Mouse (Mus musculus) midbrain, embryonic 15.5 days (tissue): ENCODE measurements around the gene Igtp. TPM values are rescaled to one million over a fixed set of nuclear protein-coding genes. Genes with fewer than 3 reads are reported as not detected.
"Not testable (repeated sequence)": the region's sequence is repeated elsewhere in the genome, so short reads cannot be mapped to it uniquely, and the experiment has no call there.

Experiments
- ATAC-seq: fragments of 200-750 bp; cut with Nextera tagmentation; replicated peaks from 2 replicates; pipeline ENCODE4 v1.8.0; 2017; ENCODE audit warnings: moderate TSS enrichment
- H3K27ac ChIP-seq: fragments of 300-500 bp; sonication (generic); 2 replicates; pipeline ENCODE4 v1.5.1; 2015; ENCODE audit warnings: mild to moderate bottlenecking, inconsistent platforms
- H3K27me3 ChIP-seq: fragments of 300-500 bp; sonication (generic); replicated peaks from 2 replicates; pipeline ENCODE4 v1.6.1; 2015; ENCODE audit warnings: inconsistent platforms
- H3K36me3 ChIP-seq: fragments of 300-500 bp; sonication (generic); replicated peaks from 2 replicates; pipeline ENCODE4 v1.6.1; 2015; ENCODE audit warnings: inconsistent platforms
- H3K4me1 ChIP-seq: fragments of 300-500 bp; sonication (generic); 2 replicates; pipeline ENCODE4 v1.6.1; 2015; ENCODE audit warnings: inconsistent platforms
- H3K4me2 ChIP-seq: fragments of 300-500 bp; sonication (generic); 2 replicates; pipeline ENCODE4 v1.6.1; 2015; ENCODE audit warnings: inconsistent platforms, mild to moderate bottlenecking, moderate library complexity
- H3K4me3 ChIP-seq: fragments of 300-500 bp; sonication (generic); 2 replicates; pipeline ENCODE4 v1.5.1; 2015; ENCODE audit warnings: mild to moderate bottlenecking, inconsistent platforms
- H3K9ac ChIP-seq: fragments of 300-500 bp; sonication (generic); 2 replicates; pipeline ENCODE4 v1.6.1; 2015; ENCODE audit warnings: mild to moderate bottlenecking, inconsistent platforms
- H3K9me3 ChIP-seq: fragments of 300-500 bp; sonication (generic); 2 replicates; pipeline ENCODE4 v1.6.1; 2016; ENCODE audit warnings: inconsistent platforms
- WGBS: fragments of 180-500 bp; shearing (Covaris S2); methylation state at CpG from one replicate; pipeline ENCODE4 v1.1.7; 2015; ENCODE audit warnings: mixed read lengths; 5-methylcytosine and 5-hydroxymethylcytosine counted together
- polyA plus RNA-seq: library from polyadenylated mRNA; unstranded; fragments of >200 nt; fragmentation: Nextera tagmentation; extraction: Ambion mirVana; gene quantifications from 2 replicates; pipeline ENCODE4 v1.2.1, GENCODE M21; 2015

The Igtp gene
- polyA plus RNA-seq, 1 experiment from 2014 or later, result 1.3 TPM

DNA sequence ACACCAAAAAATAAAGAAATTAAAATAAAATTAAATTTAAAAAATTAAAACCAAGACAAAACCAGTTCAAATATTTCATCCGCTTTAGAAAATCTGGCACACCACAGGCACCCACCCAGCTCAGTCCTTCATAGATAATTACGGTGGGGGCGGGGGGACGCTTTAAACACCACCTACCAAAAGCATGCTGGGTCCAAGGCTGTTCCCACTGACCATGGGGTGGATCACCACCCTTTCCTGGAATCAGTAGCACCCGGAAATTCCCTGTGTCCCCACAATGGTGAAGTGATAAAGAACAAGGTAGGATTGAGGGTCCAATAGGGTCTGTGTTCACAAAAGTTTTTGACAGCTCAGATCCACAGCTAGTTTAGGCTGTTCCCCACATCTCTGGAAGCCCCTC lies 16.5 kb downstream of the Igtp start:
- Histone ChIP-seq H3K4me3 (no peak overlapping the region), H3K27ac (no peak overlapping the region), H3K4me1 (no peaks in the 10 kb centered on the region), H3K36me3 (no peaks in the 10 kb centered on the region), H3K4me2 (no peak overlapping the region), H3K27me3 (no peaks in the 10 kb centered on the region), H3K9ac (no peak overlapping the region), H3K9me3 (no peaks in the 10 kb centered on the region)
- WGBS, result 84% methylated on average over 5 of the region's 5 CpGs
- no peak for ATAC-seq

DNA sequence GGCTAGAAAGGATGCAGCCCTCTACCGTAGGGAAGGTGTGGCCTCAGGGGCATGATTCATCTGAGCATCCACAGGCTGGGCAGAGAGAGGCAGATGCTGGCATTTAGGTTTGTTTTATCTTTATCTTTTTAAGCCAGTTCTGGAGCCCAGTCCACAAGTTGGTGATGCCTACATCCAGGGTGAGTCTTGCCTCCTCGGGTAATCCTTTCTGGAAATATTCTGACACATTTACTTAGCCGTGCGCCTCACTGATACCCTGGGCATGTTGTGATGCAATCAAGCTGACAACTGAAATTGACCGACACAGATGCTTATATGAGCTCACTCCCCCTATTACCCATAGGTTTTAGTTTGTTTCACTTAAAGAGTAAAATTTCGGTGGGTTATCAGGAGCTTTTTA lies 17.5 kb downstream of the Igtp start:
- whole genome bisulfite sequencing, result 82% methylated on average over 6 of the region's 6 CpGs
- Histone ChIP-seq H3K9ac (no peak overlapping the region), H3K27me3 (no peaks in the 10 kb centered on the region), H3K27ac (no peak overlapping the region), H3K36me3 (no peaks in the 10 kb centered on the region), H3K4me3 (no peak overlapping the region), H3K4me2 (no peak overlapping the region), H3K4me1 (no peaks in the 10 kb centered on the region), H3K9me3 (no peaks in the 10 kb centered on the region)
- no peak for ATAC-seq

DNA sequence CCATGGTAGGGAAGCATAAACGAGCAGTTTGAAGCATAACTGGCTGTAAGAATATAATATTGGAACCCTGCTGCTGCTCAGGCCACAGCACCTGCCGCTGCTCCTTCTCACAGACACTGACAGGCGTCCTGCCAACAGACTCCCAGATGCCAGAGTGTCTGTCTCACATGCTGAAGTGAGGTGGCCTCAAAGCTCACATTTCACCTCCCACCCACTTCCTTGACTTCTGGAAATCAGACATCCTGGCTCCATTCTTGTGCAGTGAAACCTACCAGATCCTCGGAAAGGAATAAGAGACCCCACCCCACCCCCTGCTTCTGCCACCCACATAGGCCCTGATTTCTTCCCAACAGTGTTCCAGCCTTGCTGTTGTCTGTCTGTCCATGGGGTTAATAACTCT lies 24.4 kb downstream of the Igtp start:
- Histone ChIP-seq H3K4me3 (no peak overlapping the region), H3K4me1 (no peaks in the 10 kb centered on the region), H3K27me3 (no peaks in the 10 kb centered on the region), H3K4me2 (no peak overlapping the region), H3K27ac (no peak overlapping the region), H3K9ac (no peak overlapping the region), H3K36me3 (no peaks in the 10 kb centered on the region), H3K9me3 (no peaks in the 10 kb centered on the region)
- WGBS, result 42% methylated on average over 4 of the region's 4 CpGs
- ATAC-seq, result no peak

DNA sequence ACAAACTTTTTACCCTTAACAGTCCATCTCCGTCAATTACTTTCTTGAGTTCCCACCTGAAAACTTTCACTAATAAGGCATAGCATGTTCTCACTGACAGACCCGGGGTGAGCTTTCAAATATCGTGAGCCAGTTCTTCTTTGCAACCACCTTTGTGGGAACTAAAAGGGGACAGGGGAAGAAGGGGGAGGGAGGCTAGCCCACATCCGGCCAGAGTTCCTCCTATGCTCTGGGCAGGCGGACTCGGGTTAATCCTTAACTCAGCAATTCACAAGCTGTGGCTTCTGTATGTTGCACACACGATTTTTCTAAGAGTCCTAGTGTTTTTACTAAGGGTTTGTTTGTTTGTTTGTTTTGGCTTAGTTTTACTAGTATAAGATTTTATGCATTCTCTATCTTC lies 25.0 kb downstream of the Igtp start:
- ATAC-seq, result no peak
- Histone ChIP-seq H3K4me3 (no peak overlapping the region), H3K36me3 (no peaks in the 10 kb centered on the region), H3K9me3 (no peaks in the 10 kb centered on the region), H3K27ac (no peak overlapping the region), H3K4me2 (no peak overlapping the region), H3K9ac (no peak overlapping the region), H3K27me3 (no peaks in the 10 kb centered on the region), H3K4me1 (no peaks in the 10 kb centered on the region)
- 66% methylated on average over 7 of the region's 7 CpGs for WGBS

DNA sequence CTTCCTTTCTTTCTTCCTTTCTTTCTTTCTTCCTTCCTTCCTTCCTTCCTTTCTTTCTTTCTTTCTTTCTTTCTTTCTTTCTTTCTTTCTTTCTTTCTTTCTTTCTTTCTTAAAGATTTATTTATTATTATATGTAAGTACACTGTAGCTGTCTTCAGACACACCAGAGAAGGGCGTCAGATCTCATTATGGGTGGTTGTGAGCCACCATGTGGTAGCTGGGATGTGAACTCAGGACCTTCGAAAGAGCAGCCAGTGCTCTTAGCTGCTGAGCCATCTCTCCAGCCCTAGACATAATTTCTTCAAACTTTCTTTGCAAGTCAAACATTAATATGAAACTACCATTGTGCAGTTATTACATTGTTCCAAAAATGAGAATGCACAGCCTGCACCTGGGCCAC lies 25.5 kb downstream of the Igtp start:
- H3K4me1 ChIP-seq, H3K9ac ChIP-seq, H3K27me3 ChIP-seq, ATAC-seq, H3K9me3 ChIP-seq, H3K27ac ChIP-seq, H3K4me3 ChIP-seq, H3K4me2 ChIP-seq, H3K36me3 ChIP-seq: not testable (repeated sequence)
- WGBS, result 86% methylated on average over 2 of the region's 2 CpGs

DNA sequence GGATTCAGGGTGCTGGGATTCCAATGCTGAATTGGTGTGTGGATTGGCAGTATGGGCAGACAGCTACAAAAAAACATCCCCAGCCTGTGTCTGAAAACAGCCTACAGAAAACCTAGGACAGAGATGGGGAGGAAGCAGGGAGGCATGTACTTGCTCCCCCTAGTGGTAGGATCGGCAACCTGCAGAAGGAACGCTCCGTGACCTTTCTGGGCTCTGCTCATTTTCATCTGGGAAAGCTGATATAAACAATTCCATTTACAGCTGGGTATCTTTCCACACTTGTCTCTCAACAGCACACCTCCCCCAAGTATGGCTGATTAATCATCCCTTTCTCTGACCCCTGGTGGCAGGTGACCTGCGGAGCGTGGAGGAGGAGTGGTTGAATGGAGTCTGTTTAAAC lies 26.3 kb downstream of the Igtp start:
- H3K9ac ChIP-seq, result no peak overlapping the region
- no peaks in the 10 kb centered on the region for H3K4me1 ChIP-seq
- H3K4me3 ChIP-seq, result no peak overlapping the region
- ATAC-seq, result no peak
- no peaks in the 10 kb centered on the region for H3K27me3 ChIP-seq
- no peak overlapping the region for H3K4me2 ChIP-seq
- WGBS, result 11% methylated on average over 5 of the region's 5 CpGs
- no peak overlapping the region for H3K27ac ChIP-seq
- no peaks in the 10 kb centered on the region for H3K9me3 ChIP-seq
- H3K36me3 ChIP-seq, result no peaks in the 10 kb centered on the region

DNA sequence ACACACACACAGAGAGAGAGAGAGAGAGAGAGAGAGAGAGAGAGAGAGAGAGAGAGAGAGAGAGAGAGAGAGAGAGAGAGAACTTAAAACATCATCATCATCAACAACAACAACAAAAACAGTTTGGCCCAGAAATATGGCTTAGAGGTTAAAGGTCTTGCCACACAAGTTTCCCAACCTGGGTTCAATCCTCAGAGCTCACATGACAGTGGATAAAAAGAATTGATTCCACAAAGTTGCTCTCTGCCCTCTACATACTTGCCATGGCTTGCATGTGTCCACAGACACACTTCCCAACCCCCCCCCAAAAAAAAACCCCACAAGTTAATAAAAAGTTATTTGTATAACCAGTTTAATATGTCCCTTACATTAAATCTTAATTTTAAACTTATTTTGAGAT lies 27.1 kb downstream of the Igtp start:
- H3K4me2 ChIP-seq, result no peak overlapping the region
- H3K4me3 ChIP-seq, result no peak overlapping the region
- H3K4me1 ChIP-seq, result no peaks in the 10 kb centered on the region
- H3K36me3 ChIP-seq, result no peaks in the 10 kb centered on the region
- H3K27ac ChIP-seq, result no peak overlapping the region
- no peaks in the 10 kb centered on the region for H3K9me3 ChIP-seq
- ATAC-seq, result no peak
- no peak overlapping the region for H3K9ac ChIP-seq
- H3K27me3 ChIP-seq, result no peaks in the 10 kb centered on the region

DNA sequence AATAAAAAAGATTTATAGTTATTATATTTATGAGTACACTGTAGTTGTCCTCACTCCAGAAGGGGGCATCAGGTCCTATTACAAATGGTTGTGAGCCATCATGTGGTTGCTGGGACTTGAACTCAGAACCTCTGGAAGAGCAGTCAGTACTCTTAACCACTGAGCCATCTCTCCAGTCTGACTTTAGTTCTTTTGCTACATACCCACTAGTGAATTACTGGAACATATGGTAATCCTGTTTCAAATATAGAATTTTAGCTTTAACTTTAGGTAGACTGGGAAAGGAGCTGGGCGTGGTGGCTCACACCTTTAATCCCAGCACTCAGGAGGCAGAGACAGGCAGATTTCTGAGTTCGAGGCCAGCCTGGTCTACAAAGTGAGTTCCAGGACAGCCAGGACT lies 28.7 kb downstream of the Igtp start:
- H3K4me3 ChIP-seq, H3K27me3 ChIP-seq, H3K36me3 ChIP-seq, H3K27ac ChIP-seq, H3K4me2 ChIP-seq, H3K9ac ChIP-seq, ATAC-seq, H3K4me1 ChIP-seq, H3K9me3 ChIP-seq: not testable (repeated sequence)
- WGBS, result 95% methylated on average over 2 of the region's 2 CpGs

DNA sequence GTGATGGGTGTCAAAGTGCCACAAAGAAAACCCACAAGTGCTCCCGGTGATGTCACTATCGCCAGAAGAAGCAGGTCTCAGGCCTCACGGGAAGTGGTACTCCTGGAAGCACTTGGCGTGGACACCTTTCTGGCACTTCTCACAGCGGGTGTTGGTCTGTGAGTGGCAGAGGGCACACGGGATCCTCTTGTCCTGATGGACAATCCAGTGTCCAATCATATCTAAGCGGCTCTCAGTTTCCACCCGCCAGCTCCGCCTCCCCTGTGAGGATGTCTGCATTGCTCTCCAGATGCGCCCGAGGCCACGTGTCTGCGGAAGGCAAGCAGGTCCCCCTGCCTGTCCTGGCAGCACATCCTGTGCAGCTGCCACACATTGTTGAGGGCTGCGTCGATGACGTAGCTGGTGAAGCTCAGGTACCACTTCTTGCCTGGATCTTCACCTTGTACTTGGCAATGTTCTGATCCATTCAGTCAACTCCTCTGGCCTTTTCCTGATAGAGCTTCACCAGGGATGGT lies 31.1 kb downstream of the Igtp start:
- 75% methylated on average over 16 of the region's 16 CpGs for WGBS
- no peak for ATAC-seq
- Histone ChIP-seq H3K27ac (no peak overlapping the region), H3K36me3 (no peaks in the 10 kb centered on the region), H3K4me3 (no peak overlapping the region), H3K4me2 (no peak overlapping the region), H3K9me3 (no peaks in the 10 kb centered on the region), H3K4me1 (no peaks in the 10 kb centered on the region), H3K9ac (no peak overlapping the region), H3K27me3 (no peaks in the 10 kb centered on the region)

DNA sequence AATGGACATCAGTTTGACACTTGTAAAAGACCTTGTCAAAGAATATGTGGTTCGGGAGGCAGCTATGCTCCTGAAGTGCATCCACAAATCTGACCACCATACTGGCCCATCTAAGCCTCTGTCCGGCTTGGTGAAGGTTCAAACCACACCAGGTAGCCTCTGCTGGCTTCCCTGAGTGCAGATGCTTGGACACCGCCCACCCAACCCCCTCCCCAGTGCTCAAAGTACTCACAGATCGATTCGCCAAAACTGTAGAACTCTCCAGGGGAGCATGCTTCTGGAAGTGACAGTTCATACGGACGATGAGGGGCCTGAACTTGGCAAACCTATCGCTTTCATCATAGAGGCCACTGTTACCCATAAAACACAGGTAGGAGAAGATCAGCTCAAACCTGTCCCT lies 31.8 kb downstream of the Igtp start:
- Histone ChIP-seq H3K27me3 (no peaks in the 10 kb centered on the region), H3K4me2 (no peak overlapping the region), H3K4me1 (no peaks in the 10 kb centered on the region), H3K9ac (no peak overlapping the region), H3K36me3 (no peaks in the 10 kb centered on the region), H3K27ac (no peak overlapping the region), H3K4me3 (no peak overlapping the region), H3K9me3 (no peaks in the 10 kb centered on the region)
- no peak for ATAC-seq
- WGBS, result 90% methylated on average over 8 of the region's 8 CpGs

DNA sequence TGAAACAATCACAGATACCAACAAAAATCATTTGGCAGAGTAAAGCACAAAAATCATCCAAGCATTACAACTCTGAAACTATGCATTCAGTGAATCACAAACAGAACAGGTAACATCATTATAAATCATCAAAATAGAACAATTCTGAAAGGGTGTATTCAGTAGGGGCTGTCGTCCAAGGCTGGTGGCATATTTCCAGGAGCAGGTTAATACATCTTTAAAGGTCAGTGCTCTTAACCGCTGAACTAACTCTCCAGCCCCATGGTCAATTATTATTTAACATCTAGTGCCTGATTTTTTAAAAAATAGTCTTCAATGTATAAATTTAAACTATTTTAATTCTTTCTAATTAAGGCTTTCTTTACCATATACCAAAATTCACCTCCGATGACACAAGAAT lies 35.2 kb downstream of the Igtp start:
- H3K27me3 ChIP-seq, ATAC-seq, H3K9me3 ChIP-seq, H3K4me3 ChIP-seq, H3K36me3 ChIP-seq, H3K27ac ChIP-seq, H3K4me2 ChIP-seq, H3K9ac ChIP-seq, H3K4me1 ChIP-seq: not testable (repeated sequence)
- 76% methylated on average over 3 of the region's 3 CpGs for WGBS

DNA sequence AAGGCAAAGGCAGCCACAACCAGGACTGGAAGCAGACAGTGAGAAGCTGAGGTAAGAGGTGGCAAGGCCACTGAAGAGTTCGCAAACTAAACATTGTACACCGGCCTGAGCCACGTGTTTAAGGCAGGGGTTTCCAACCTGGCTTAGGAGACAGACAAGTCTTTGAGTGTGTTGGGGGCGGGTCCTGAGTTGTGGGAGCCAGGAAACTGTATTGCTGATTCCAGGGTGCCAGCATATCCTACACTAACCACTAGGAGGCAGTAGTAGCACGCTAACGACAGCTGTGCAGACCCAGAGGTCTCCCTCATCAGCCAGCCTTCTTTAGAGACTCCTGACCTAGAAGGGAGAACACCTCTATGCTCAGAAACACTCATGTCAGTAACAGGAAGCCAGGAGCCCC lies 35.8 kb downstream of the Igtp start:
- no peak overlapping the region for H3K4me3 ChIP-seq
- no peak overlapping the region for H3K9ac ChIP-seq
- no peak for ATAC-seq
- H3K27me3 ChIP-seq, result no peaks in the 10 kb centered on the region
- H3K36me3 ChIP-seq, result no peaks in the 10 kb centered on the region
- H3K9me3 ChIP-seq, result no peaks in the 10 kb centered on the region
- WGBS, result 12% methylated on average over 6 of the region's 6 CpGs
- peaks cover 6% of the 10 kb centered on the region; the same call in 1 of the 2 replicates for H3K4me1 ChIP-seq
- H3K27ac ChIP-seq, result no peak overlapping the region
- no peak overlapping the region for H3K4me2 ChIP-seq

DNA sequence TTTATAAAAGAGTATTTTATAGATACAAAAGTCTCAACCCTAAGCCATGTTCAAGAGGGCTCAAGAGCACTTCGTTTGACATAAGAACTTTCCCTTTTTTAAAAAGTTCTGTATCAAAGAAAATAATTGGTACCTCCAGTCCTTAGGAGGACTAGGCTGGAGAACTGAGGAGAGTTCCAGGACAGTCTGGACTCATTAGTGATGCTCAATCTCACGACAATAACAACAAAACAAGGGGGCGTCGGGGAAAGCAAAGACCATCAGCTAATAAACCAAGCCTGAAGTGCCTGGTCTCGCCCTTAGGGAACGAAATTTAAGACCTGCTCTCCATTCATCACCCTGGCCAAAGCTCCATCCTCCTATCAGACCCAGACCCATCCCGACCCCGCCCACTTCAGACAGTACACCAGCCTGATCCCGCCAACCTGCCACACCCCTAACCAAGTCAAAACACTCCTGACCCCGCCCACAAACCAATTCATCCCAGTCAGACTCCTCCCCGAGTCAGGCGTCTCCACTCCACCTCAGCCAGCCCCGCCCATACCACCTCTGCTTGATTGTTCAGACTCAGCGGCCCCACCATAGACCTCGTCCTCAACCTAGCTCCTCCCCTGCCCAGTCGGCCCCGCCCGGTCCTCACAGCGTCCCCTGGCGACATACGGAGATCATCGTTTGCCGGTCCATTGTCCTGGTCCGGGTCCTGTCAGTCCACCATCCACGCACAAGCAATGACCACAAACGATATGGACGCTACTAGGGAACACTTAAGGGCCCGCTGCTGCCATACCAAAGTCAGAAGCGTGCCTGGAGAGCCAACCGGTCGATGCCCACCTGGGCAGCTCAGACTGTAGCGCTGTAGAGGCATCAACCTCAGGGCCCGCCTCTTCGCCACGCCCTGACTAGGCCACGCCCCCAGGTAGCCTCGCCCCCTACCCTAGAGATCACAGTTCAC lies 39.8 kb downstream of the Igtp start:
- peak overlapping the region; percentile 57 for H3K4me2 ChIP-seq
- H3K27me3 ChIP-seq, result no peaks in the 10 kb centered on the region
- peaks cover 6% of the 10 kb centered on the region; the same call in 1 of the 2 replicates for H3K4me1 ChIP-seq
- H3K9me3 ChIP-seq, result no peaks in the 10 kb centered on the region
- no peaks in the 10 kb centered on the region for H3K36me3 ChIP-seq
- peak overlapping the region; percentile 46 for H3K9ac ChIP-seq
- WGBS, result 2% methylated on average over 37 of the region's 37 CpGs
- H3K4me3 ChIP-seq, result peak overlapping the region; percentile 41
- H3K27ac ChIP-seq, result no peak overlapping the region
- peak; percentile 95 for ATAC-seq
